Mouse (Mus musculus): Measurements from ENCODE around the gene Pard3.

Pard3 gene

GRCm38 (mm10) chr8:127495226-127495780 lies 431.6 kb downstream of the Pard3 start:
- DNase-seq (ENCODE audit: low read depth, low spot score): peak; percentile 37

GRCm38 (mm10) chr8:127498997-127499719 lies 435.5 kb downstream of the Pard3 start:
- DNase-seq (ENCODE audit: low read depth, low spot score): peak; percentile 67

GRCm38 (mm10) chr8:127499720-127500114 lies 436.0 kb downstream of the Pard3 start:
- DNase-seq (ENCODE audit: low read depth, low spot score): no peak

- DNase-seq (ENCODE audit: low read depth, low spot score): peak; percentile 42
Observed at GRCm38 (mm10) chr8:127500206-127500605, 436.5 kb downstream of the Pard3 start.

DNA sequence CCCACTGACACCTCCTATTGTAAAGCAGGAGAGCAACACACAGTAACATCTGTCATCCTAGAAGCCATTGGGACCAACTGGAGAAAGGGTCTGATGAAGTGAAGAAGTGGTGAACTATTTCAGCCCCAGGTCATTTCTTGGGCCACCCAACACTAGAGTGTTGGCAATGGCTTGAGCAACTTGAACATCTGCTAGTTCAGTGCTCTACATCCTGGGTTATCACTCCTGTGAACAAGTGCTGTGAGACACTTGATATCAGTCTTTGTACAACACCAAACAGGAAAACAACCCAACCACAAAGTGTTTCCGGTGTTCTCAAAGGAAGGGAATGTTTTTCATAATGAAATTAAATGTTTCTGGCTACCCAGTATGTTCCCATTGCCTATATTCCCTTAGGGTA lies 438.1 kb downstream of the Pard3 start:
- no peak for DNase-seq (ENCODE audit: low read depth, low spot score)

DNA sequence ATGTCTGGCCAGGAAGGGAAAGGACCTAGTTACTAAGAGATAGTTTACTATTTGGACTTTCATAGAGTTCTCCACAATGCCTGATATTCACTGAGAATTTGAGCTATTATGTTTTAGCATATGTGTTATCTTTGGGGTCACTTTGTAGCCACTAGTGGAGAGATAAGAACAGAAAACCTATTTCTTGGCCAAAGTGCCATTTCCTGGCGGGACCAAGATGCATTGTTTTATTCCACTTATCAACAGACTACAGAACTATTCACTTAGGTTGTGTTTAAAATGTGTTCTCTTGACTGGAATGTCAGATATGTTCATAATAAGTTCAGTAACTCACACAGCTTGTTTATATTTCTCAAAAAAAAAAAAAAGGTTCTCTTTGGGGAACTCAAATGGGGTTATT lies 441.6 kb downstream of the Pard3 start:
- DNase-seq (ENCODE audit: low read depth, low spot score): no peak

DNA sequence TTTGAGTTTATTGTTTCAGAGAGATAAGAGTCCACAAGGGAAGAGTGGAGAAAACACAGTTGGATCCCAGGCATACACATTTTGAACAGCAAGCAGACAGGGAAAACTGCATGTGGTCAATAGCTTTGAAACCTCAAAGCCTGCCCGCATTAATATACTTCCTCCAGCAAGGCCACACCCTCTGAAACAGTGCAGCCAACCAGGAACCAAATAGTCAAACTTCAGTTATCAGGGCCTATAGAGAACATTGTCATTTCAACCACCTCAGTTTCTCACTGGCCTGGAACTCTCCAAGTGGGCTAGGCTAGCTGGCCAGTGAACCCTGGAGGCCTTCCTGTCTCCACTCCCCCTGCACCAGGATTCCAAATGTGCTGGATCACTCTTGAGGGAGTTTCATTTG lies 442.6 kb downstream of the Pard3 start:
- no peak for DNase-seq (ENCODE audit: low read depth, low spot score)

DNA sequence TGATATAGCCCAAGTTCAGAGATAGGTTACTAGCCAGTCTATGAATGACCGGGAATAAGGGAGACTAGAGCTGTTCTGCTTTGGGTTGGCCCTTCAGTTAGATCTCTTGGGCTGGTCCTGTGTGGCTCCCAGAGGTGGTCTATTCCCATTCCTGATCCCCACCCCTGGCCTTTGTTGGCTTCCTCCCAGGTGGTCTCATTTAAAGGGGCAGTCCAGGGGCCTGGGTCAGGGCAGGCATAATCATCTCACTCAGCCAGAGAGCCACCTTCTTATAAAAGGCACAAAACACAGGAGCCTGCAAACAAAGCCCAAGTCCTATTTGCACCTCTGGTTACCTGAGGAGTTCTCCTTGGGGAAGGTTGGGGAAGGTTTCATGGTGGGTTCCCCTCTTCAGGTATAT lies 447.6 kb downstream of the Pard3 start:
- no peak for DNase-seq (ENCODE audit: low read depth, low spot score)

GRCm38 (mm10) chr8:127512001-127512573 lies 448.4 kb downstream of the Pard3 start:
- DNase-seq (ENCODE audit: low read depth, low spot score): no peak

- peak; percentile 31 for DNase-seq (ENCODE audit: low read depth, low spot score)
Observed at GRCm38 (mm10) chr8:127512580-127512979, 448.9 kb downstream of the Pard3 start.

DNA sequence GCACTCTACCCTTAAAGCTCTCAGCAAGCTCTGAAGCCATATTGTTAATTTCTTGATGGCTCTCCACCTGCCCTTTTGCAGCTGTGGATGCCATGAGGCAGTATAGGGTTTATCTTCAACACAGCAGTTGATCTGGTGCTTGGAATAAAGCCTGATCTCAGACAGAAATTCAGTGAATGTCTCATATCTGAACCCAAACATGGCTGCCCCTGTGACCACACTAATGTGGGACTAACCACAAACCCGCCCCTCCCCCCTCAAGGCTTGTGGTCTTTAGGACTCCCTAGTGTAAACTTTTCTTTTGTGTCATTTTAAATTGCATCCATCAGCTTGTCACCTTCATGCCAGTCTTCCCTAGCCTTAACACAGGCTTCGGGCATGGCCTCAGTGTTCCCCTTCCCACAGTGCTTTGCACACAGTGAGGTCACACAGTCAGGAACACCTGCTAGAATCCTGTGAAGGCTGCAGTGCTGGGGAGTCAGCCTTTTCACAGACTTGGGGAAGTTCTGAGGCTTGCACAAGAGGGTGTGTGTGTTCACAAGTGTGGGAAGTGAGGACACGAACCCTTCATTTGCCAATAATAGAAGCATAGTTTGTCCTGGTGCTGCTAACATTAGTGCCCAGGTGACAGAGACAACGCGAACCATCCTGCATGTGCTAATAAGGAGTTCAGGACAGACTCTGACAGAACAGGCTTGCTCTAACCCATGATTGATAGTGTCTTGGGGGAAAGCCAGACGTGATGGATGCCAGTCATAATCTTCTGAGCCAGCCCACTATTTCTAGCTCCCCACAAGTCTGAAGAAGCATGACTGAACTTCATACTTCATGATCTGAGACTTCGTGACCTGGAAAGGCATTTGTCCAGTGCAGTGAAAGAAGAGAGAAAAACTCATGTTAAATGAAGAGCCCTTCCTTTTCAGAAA lies 451.4 kb downstream of the Pard3 start:
- DNase-seq (ENCODE audit: low read depth, low spot score): no peak

DNA sequence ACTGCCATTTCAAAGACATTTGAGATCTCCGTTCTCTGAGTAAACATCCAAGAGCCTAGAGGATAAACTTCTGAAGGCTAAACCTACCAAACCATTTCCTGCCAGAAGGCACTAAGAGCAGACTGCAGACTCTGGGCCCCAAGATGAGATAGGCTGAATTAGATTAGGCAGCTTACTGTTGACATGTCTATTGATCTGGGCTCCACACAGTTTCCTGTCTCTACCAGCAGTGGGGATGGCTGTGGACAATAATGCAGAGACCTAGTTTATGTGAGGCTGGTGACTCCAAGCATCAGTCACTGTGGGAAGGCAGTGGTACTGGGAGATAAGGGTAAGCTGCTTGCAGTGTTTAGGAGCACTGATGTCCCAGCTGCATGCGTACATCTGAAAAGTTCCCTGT lies 452.4 kb downstream of the Pard3 start:
- DNase-seq (ENCODE audit: low read depth, low spot score): no peak

DNA sequence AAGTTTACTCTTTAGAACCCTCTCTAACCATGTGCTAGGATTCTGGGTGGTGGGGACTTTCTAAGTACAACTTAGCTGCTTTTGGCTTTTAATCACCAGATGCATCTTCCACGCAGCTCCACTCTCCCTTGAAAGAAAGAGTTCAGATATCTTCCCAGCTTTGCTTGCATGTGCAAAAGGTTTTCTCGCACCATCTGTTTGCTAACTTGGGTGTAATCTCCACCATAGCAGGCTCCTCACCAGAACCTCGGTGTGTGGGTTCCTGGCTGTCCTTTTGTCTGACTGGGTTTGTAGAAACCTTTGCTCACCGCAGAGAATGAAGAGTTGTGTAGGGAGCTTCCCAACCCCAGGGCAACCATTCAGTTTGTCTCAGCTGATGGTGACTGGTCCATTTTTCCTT lies 462.0 kb downstream of the Pard3 start:
- no peak for DNase-seq (ENCODE audit: low read depth, low spot score)

GRCm38 (mm10) chr8:127528315-127528714 lies 464.6 kb downstream of the Pard3 start:
- DNase-seq (ENCODE audit: low read depth, low spot score): no peak

DNA sequence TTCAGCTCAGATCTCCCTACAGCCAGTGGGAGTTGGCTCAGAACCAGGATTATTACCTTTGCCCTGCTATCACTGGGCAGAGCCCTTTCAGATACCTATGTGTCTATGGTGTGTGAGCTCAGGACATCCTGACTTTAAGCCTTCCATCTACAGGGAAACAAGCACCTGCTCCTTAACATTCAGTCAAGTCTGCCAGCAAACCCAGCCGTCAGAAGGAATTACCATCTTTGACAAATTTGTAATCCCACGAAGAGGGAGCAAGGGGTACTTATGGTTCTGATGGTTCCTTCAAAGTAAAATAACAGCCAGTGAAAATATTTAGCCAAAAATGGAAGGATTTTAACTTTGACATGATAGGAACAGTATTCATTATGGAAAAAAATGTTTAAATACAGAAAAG lies 466.1 kb downstream of the Pard3 start:
- DNase-seq (ENCODE audit: low read depth, low spot score): no peak

DNA sequence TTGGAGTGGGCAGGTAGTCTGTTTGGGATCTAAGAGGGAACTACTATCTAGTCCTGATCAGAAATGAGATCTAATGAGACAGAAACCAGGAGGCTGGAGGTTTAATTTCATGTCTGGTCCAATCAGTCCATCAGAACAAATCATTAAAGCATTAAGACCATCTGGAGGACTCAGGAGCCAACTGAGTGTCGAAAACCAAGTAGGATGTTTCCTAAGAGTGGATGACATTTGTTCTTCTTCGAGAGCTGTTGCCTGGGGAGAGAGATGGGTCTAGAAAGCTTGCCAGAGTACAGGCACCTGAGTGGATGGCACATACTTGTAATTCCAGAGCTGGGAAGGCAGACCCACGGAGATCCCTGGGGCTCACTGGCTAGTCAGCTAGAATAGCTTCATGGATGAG lies 468.2 kb downstream of the Pard3 start:
- DNase-seq (ENCODE audit: low read depth, low spot score): no peak

DNA sequence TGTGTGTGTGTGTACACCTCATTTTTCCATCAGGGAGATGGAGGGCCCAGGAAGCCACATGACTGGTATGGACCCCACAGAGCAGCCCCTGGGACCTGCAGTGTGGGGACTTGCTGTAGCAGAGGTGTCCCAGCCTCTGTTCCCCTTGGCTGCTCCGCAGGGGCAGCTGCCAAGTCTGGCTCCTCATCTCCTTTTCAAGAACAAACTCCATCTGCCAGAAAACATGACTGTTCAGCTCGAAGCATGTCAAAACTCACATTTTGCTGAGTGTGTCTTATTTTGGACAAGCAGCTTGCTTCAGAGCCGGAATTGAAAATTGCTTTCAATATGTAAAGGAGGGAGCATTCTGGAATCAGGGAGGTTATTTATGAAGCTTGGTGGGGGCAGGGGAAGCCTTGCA lies 471.1 kb downstream of the Pard3 start:
- no peak for DNase-seq (ENCODE audit: low read depth, low spot score)

GRCm38 (mm10) chr8:127535192-127535845 lies 471.6 kb downstream of the Pard3 start:
- DNase-seq (ENCODE audit: low read depth, low spot score): no peak

DNA sequence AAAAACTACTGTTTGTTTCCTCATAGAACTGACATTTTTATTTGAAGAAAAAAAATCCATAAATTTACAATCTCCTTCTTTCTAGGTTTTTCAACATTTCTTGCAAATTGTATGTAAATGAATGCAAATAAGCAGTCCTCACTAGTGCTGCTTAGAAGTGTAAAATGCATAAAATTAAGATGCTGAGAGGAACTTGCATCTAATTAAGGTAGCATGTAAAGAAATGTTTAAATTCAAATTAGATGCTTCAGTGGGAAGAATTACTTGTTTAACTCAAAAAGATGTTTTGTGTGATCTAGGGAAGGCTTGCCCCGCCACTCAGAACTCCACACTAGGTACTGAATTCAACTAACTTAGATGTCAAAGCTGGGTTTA lies 472.1 kb downstream of the Pard3 start:
- DNase-seq (ENCODE audit: low read depth, low spot score): no peak

DNA sequence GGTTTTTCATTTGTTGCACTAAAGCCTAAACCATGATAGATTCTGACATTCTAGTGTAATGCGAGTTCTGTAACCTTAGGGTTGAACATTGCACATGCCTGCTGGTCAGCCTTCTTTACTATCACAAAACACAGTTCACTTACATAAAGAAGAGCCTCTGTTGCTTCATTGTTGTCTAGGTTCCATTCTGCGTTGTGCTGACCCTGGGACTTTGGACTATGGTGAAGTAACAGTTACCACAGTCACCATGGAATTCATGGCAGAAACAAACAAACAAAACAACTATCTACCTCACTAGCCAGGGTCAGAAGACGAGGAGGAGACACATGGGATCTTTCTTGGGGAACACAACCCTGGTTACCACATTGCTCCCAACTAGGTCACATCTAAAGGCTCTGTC lies 476.1 kb downstream of the Pard3 start:
- DNase-seq (ENCODE audit: low read depth, low spot score): no peak

- DNase-seq (ENCODE audit: low read depth, low spot score): no peak
Observed at GRCm38 (mm10) chr8:127540273-127540672, 476.6 kb downstream of the Pard3 start.

DNA sequence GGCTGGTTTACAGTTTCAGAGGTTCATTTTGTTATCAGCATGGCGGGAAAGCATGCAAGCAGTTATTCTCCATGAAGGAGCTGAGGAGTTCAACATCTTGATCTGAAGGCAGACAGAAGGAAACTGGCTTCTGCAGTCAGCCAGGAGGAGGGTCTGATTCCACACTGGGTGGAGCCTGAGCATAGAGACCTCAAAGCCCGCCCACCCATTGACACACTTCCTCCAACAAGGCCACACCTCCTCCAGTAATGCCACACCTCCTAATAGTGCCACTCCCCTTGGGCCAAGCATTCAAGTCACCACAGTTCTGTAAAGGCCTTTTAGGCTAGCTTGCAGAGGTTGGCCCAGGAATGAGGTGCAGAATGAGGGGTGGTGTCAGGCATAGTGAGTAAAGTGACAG lies 478.5 kb downstream of the Pard3 start:
- DNase-seq (ENCODE audit: low read depth, low spot score): peak; percentile 70

Measured in ZHBTc4 (cell line).